Mouse (Mus musculus): ENCODE measurements around the gene Grik5. TPM values are rescaled to one million over a fixed set of nuclear protein-coding genes. Genes with fewer than 3 reads are reported as not detected.

The Grik5 gene
- total and polyA plus RNA-seq, 3 experiments: 14.5 to 54.9 (median 18.5) TPM

DNA sequence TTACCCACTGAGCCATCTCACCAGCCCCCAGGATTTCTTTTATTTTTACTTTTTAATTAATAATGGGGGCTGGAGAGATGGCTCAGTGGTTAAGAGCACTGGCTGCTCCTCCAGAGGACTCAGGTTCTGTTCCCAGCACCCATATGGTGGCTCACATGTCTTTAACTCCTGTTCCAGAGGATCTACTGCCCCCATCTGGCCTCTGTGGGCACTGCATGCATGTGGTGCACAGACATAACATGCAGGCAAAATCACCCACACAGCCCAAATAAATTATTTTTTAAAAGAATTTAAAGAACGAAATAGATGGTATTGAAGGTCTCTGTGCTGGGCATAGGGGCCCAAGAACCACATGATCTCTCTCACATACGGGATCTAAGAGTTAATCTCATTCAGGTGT, 87.8 kb downstream of the Grik5 start:
- no peak for DNase-seq

DNA sequence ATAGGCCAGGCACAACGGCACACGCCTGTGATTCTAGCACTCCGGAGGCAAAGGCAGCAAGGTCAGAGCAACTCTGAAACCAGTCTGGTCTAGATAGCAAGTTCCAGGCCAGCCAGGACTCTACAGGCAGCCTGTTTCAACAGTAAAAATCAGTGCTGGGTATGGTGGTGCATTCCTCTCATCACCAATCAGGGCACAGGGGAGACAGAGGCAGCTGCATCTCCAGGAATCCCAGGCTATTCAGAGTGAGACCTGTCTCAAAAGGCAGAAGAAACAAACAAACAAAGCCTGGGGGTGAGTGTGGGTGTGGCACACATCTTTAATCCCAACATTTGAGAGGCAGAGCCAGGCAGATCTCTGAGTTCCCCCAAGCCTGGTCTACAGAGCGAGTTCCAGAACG, 88.8 kb downstream of the Grik5 start:
- DNase-seq: no peak

DNA sequence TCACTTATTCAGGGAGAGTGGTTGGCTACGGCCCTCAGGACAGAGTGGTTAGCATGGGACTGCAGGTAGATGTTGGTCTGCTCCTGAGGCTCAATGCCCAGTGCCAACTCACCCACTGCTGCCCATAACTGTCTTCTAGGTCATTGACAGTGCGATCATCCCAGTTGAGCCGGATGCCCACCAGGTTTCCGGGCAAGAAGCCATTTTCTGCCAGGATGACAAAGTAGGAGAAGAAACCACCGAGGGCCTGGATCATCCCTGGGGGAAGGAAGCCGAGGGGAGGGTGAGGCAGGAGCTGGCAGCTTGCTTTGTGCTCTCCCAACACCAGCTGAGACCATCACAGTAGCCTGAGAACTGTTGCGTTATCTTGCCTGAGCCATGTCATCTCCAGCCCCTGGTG, 91.7 kb downstream of the Grik5 start:
- DNase-seq: no peak

DNA sequence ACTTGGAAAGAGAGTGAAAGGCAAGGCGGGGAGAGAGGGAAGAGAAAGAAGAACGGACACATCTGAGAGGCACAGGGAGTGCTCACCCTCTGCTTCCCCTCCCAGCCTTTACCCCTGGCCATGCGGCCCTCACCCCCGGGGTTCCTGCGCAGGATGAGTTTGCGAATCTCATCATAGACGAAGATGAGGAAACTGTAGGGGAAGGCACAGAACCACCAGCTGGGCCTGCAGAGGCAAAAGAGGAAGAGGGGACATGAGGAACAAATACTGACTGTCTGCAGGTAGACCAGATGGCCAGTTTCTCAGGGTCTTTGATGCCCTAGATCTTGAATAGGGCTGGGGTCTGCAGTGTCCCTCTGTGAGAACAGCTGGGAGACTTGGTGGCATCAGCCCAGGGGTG, 93.4 kb downstream of the Grik5 start:
- DNase-seq: no peak

DNA sequence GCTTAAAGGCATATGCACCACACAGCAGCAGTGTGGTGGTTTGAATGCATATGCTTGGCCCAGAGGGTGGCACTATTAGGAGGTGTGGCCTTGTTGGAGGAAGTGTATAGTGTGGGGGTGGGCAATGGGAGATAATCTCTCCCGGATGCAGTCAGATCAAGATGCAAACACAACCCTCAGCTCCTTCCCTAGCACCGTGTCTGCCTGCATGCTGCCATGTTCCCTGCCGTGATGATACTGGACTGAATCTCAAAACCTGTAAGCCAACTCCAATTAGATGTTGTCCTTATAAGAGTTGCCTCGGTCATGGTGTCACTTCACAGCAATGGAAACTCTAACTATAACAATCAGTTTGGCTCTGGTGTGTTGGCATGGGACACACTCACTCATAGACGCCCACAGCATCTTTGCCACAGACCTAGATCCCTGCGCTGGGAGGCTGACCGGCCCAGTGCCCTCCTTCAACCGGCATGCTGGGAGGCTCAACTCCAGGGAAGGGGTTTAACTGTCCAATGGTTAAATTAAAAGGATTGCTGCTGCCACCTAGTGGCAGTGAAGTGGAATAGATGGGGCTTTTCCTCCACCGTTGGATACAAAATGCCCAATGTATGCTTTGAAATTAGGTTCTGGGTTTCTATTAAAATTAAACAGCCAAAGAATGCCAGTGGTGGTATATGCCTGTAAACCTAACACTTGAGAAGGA, 97.1 kb downstream of the Grik5 start:
- peak; percentile 27 for DNase-seq

DNA sequence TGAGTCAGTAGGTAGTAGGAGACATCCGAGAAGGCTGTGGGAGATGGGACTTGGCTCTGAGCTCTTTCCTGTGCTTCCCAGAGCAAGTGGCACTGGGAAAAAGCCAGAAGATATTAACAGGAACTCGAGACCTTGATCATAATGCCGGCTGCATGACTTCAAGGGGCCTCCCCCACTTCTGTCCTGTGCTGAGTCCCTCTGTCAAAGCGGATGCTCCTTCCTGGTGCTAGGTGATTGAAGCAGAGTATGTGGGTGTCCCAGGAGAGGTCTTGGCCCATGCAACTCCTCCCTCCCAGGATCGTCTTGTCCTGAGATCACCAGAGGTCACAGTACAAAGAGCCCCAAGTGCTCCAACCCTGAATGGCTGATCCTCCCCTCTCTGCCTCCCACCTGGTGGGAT, 98.2 kb downstream of the Grik5 start:
- DNase-seq: no peak

DNA sequence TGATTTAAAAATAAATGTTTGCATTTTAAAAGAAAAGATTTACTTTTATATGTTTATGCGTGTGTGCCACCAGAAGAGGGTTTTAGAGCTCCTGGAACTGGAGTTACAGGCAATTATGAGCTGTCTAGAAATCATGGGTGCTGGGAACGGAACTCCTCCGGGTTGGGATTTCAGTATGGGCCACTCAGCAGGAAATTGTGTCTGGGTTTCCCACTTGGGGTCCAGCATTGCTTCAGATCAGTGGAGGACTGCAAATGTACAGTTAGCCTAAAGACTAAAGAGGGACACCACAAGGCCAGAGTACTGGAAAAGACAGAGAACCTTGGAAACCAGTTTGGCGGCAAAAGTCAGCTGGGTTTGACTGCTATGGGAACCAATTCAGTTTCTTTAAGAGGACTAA, 98.9 kb downstream of the Grik5 start:
- no peak for DNase-seq

DNA sequence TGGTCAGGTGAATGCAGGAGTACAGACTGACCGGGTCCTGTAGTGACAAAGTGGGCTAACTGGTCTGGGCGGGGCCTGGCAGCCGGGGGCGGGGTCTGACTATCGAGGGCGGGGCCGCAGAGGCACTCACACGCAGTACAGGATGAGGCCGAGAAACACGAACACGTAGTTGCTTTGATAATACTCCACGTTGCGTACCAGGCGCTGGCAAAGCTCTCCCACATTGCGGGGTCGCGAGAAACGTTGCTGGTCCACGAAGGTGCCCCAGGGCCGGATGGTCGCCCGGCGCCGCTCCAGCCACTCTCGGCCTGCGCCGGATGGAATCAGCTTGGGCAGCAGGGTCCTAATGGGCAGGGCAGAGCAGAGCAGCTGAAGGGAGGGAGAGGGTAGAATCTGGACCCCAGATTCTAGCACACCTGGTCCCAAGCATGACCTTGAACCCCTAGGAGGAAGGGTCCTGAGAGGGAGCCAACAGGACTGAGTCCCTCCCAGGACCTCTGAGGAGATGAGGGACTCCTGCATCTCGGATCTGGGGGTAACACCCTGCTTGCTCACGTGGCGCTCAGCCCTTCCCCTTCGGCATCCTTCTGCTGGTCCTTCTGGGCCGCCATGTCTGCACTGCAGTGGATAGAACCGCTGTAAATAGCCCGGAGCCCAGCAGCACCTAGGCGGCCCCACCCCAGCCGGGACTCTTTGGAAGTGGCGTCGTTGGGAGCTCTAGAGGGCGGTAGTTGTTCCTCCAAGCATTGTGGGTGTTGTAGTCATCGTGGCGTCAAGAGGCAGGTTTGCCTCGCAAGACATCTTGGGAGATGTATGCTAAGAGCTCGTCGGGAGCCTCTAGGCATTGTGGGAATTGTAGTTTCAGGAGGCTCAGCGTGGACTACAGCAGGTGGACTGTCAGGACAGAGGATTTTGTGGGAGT, 99.9 kb downstream of the Grik5 start, which contains the start of gene Rabac1:
Rabac1 (minus strand) TSS at position 783 of the 922 bp plus-strand sequence.
- DNase-seq: peak; percentile 95

DNA sequence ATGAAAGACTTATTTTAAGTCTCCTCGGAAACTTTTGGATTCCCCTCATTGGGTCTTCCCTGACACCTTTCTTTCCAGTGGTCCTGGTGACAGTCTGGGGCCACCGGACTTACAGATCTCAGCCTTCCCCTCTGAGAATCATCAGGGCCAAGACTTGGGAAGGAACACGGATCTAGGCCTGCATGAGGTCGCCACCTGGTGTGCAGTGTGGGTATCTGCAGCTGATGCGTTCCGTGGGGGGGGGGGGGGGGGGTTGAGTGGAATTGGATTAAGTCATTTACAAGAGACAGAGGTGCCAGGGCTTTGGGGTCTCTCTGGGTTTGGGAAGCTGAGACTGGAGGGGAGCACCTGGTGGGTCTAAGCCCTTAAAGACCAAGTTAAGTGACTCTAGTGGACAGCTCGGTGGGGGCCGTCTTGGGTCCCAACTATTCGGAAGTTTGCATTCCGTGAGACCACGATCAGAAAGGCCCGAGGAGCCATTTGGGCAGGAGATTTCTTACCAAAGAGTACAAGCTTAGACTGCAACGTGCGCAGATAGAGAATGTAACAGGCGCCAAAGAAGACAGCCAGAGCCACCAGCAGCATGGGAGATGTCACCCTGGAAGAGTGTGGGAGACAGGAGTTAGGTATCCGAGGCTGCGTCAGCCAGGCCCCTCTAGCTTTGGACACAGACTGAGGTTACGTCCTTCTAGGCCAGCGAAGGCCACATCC, 100.7 kb downstream of the Grik5 start:
- DNase-seq: peak; percentile 41

DNA sequence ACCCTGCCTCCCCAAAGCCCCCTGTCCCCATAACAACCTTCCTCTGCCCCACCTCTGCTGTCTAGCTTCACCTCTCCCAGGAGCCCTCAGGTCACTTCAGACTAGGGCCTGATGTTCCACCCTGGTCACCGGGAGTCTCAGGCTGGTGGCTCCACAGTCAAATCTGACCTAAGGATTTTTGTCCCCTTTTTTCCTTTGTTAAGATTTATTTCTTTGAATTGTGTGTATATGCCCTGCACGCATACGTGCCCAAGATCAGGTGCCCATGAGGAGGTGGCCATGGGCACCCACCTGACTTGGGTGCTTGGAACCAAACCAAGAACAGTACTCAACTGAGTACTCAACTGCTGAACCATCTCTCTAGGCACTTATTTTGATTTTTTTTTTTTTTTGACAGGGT, 101.8 kb downstream of the Grik5 start:
- DNase-seq: no peak

DNA sequence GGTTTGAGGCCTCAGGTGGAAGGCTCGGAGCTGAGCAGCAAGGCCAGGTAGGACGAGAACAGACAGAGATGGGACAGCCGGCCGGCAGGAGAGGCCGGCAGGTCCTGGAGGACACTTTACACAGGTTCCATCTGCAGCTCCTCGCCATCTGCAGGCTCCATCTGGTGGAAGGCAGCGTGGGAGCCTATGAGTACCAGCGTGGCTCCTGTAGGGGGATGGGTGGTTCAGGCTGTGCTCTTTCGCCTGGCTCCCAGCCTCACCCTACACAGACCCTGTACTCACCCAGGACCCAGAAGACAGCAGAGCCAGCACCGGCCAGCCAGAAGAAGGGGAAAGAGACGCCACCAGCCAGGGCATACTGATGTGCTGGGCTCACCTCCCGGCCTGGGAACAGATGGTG, 102.3 kb downstream of the Grik5 start:
- DNase-seq: no peak

DNA sequence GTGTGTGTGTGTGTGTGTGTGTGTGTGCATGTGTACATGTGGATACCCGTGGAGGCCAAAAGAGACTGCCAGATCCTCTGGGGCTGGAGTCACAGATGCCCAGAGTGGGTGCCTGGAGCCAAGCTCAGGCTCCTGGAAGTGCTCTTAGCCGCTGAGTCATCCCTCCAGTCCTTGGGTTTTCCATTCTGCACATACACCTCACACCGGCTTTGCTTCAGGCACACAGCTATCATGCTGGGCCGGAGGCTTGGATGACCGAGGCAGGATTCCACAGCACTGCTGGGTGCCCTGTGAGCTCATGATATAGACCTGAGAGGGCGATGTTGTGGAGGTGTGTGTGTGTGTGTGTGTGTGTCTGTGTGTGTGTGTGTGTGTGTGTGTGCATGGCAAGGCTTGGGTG, 103.7 kb downstream of the Grik5 start:
- DNase-seq: no peak

DNA sequence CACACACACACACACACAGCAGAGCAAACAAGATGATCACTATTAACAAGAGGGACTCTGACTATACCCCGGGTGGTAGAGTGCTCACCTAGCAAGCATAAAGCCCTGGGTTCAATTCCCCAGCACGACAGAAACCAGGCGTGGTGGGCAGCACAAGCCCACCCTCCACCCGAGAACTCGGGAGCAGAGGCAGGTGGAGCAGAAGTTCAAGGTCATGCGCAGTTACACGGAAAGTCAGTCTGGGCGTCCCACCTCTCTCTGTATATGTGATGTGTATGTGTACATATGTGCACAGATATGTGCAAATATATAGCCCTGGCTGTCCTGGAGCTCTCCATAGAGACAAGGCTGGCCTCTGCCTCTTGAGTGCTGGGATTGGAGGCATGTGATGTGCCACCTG, 104.2 kb downstream of the Grik5 start:
- DNase-seq: no peak

DNA sequence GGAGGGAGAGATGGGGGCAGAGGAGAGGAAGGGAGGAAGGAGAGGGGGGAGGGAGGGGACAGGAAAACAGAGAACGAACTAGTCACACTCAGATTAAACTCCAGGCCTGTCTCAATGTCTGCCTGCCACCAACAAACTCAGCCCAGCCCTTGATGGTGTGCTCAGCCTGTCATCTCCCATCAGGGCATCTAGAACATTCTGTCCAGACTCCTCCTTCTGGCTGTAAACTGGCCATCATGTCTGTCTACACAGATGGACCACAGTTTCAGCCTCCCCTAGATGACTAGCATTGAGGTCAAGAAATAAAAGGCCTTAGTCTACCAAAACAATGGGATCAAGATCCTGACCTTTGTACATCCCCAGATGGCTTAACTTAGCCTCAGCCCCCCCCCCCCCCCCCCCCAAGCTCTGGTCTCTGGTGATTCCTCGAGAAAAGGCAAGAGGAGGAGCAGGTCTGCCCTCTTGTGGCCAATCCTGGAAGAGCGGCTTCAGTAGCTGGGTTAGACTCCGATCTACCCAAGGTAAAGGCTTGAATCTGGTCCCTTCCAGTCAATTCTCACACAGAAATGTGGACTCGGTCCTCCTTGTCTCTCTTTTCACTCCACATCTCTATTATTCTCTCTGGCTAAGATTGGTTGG, 107.1 kb downstream of the Grik5 start:
- peak; percentile 80 for DNase-seq

DNA sequence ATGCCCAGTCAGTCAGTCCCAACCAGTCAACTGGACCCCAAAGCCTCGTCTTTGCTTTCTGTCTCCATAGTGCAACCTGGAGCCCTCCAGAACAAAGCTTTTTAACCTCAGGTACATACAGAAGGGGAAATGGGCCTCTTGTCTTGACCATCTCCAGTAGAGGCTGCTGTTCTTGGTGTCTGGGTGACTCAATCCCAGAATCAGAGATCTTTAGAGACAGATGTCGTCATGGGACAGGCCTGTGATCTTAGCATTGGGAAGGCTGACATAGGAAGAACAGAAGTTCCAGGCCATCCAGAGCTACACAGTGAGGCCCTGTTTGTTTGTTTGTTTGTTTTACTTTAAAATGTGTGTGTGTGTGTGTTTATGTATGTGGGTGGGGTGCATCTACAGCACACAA, 107.9 kb downstream of the Grik5 start:
- DNase-seq: no peak

Small RNA genes lying within 50 kb of the gene (microRNA-seq; reads per million reads assigned to microRNA genes)
- 0 reads per million in 2 experiments for gene Mir6537
- 1.1 to 1.7 reads per million in 2 experiments for gene Mir7046
- 1.1 to 4.1 reads per million in 2 experiments for gene Mir7047

Other genes starting within 250 kb of the Grik5 start
- gene Gm9844, start 210.1 kb downstream of the Grik5 start, total RNA-seq (2021): under 1 TPM in 1 of 2 experiments, not detected in 1; 0.97 TPM
- not detected in 2 replicates for gene Gm9844, start 210.1 kb downstream of the Grik5 start, polyA plus RNA-seq (2012; rRNA removed)
- not detected for gene Lypd4, start 202.4 kb downstream of the Grik5 start, total RNA-seq (2021)
- not detected in 2 replicates for gene Lypd4, start 202.4 kb downstream of the Grik5 start, polyA plus RNA-seq (2012; rRNA removed)
- gene Dmrtc2, start 202.3 kb downstream of the Grik5 start, total RNA-seq (2021): not detected
- not detected in 2 replicates for gene Dmrtc2, start 202.3 kb downstream of the Grik5 start, polyA plus RNA-seq (2012; rRNA removed)
- 1,000 to 10,000 TPM in 1 of 2 experiments, 100 to 1,000 TPM in 1; 601 to 1,035 TPM for gene Rps19, start 188.0 kb downstream of the Grik5 start, total RNA-seq (2021)
- 230 TPM in 2 replicates for gene Rps19, start 188.0 kb downstream of the Grik5 start, polyA plus RNA-seq (2012; rRNA removed)
- gene Cd79a, start 175.0 kb downstream of the Grik5 start, total RNA-seq (2021): under 1 TPM; 0.46 to 0.86 TPM
- 2.2 and 3.1 TPM in 2 replicates for gene Cd79a, start 175.0 kb downstream of the Grik5 start, polyA plus RNA-seq (2012; rRNA removed)
- 10 to 100 TPM; 71.4 to 79.3 TPM for gene Arhgef1, start 169.4 kb downstream of the Grik5 start, total RNA-seq (2021)
- gene Arhgef1, start 169.4 kb downstream of the Grik5 start, polyA plus RNA-seq (2012; rRNA removed): 195 and 229 TPM in 2 replicates
- not detected for gene Gm4881, start 127.9 kb downstream of the Grik5 start, total RNA-seq (2021)
- gene Gm4881, start 127.9 kb downstream of the Grik5 start, polyA plus RNA-seq (2012; rRNA removed): not detected in 2 replicates
- gene Rabac1, start 99.6 kb downstream of the Grik5 start, total RNA-seq (2021): 100 to 1,000 TPM; 251 to 383 TPM
- 735 and 788 TPM in 2 replicates for gene Rabac1, start 99.6 kb downstream of the Grik5 start, polyA plus RNA-seq (2012; rRNA removed)
- gene Atp1a3, start 66.4 kb downstream of the Grik5 start, total RNA-seq (2021): 100 to 1,000 TPM in 1 of 2 experiments, 10 to 100 TPM in 1; 59.1 to 147 TPM
- 115 and 153 TPM in 2 replicates for gene Atp1a3, start 66.4 kb downstream of the Grik5 start, polyA plus RNA-seq (2012; rRNA removed)
- gene Zfp574, start 221 bp upstream of the Grik5 start, total RNA-seq (2021): 10 to 100 TPM; 21.3 to 21.9 TPM
- 60.8 and 61.2 TPM in 2 replicates for gene Zfp574, start 221 bp upstream of the Grik5 start, polyA plus RNA-seq (2012; rRNA removed)
- gene Pou2f2, start 107.4 kb upstream of the Grik5 start, total RNA-seq (2021): under 1 TPM; 0.46 to 0.90 TPM
- 2.7 and 3.2 TPM in 2 replicates for gene Pou2f2, start 107.4 kb upstream of the Grik5 start, polyA plus RNA-seq (2012; rRNA removed)
- 10 to 100 TPM; 15.6 to 17.9 TPM for gene Dedd2, start 148.3 kb upstream of the Grik5 start, total RNA-seq (2021)
- 36.3 and 39.5 TPM in 2 replicates for gene Dedd2, start 148.3 kb upstream of the Grik5 start, polyA plus RNA-seq (2012; rRNA removed)
- gene Zfp526, start 149.1 kb upstream of the Grik5 start, total RNA-seq (2021): 10 to 100 TPM in 1 of 2 experiments, 1 to 10 TPM in 1; 9.9 to 10.4 TPM
- gene Zfp526, start 149.1 kb upstream of the Grik5 start, polyA plus RNA-seq (2012; rRNA removed): 16.3 and 19.9 TPM in 2 replicates
- gene Gsk3a, start 165.5 kb upstream of the Grik5 start, total RNA-seq (2021): 100 to 1,000 TPM in 1 of 2 experiments, 10 to 100 TPM in 1; 98.9 to 107 TPM
- gene Gsk3a, start 165.5 kb upstream of the Grik5 start, polyA plus RNA-seq (2012; rRNA removed): 121 and 150 TPM in 2 replicates
- 10 to 100 TPM; 16.5 to 26.6 TPM for gene Erf, start 178.4 kb upstream of the Grik5 start, total RNA-seq (2021)
- 50.4 and 52.8 TPM in 2 replicates for gene Erf, start 178.4 kb upstream of the Grik5 start, polyA plus RNA-seq (2012; rRNA removed)
- 100 to 1,000 TPM; 102 to 108 TPM for gene Cic, start 195.4 kb upstream of the Grik5 start, total RNA-seq (2021)
- gene Cic, start 195.4 kb upstream of the Grik5 start, polyA plus RNA-seq (2012; rRNA removed): 111 and 123 TPM in 2 replicates
- gene Pafah1b3, start 225.6 kb upstream of the Grik5 start, total RNA-seq (2021): 10 to 100 TPM; 33.4 to 33.8 TPM
- gene Pafah1b3, start 225.6 kb upstream of the Grik5 start, polyA plus RNA-seq (2012; rRNA removed): 29.4 and 35.9 TPM in 2 replicates
- gene Prr19, start 229.1 kb upstream of the Grik5 start, total RNA-seq (2021): not detected
- gene Prr19, start 229.1 kb upstream of the Grik5 start, polyA plus RNA-seq (2012; rRNA removed): not detected in 2 replicates
- 1 to 10 TPM; 1.9 to 2.2 TPM for gene Tmem145, start 233.8 kb upstream of the Grik5 start, total RNA-seq (2021)
- 8.3 and 9.3 TPM in 2 replicates for gene Tmem145, start 233.8 kb upstream of the Grik5 start, polyA plus RNA-seq (2012; rRNA removed)
- gene Megf8, start 244.8 kb upstream of the Grik5 start, total RNA-seq (2021): 10 to 100 TPM; 37.1 to 41.5 TPM
- gene Megf8, start 244.8 kb upstream of the Grik5 start, polyA plus RNA-seq (2012; rRNA removed): 102 and 106 TPM in 2 replicates

Data from adrenal gland, adult 2 months (tissue).